Mouse (Mus musculus) WW6 (cell line): ENCODE measurements at regions not wholly inside any gene's neighbourhood (a gene's known extent, or its start where the extent isn't known, plus 50 kb on each side); places are given as distances from the start of the nearest gene placed in this dataset.

Source experiments
- DNase-seq: peaks from one replicate; pipeline ENCODE4 v3.0.0-alpha.2; 2013; ENCODE audit warnings: low read depth, low spot score

DNA sequence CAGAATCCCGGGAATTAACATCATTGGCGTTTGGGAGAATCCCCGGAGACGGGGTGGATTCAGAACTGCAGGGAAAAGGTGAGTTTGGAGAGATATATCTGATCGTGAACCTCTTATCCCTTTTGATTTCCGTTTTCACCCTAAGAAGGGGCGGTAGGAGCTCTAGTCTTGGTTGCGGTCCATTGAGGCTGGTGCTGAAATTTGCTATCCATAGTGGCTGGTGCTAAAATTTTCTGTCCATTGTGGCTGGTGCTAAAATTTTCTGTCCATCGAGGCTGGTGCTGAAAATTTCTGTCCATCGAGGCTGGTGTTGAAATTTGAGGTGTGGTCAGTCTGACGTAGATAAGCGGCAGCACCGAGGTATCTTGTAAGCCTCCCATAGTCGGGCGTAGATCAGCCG lies 834.1 kb upstream of the Snrpn start:
- DNase-seq, result peak; percentile 22

DNA sequence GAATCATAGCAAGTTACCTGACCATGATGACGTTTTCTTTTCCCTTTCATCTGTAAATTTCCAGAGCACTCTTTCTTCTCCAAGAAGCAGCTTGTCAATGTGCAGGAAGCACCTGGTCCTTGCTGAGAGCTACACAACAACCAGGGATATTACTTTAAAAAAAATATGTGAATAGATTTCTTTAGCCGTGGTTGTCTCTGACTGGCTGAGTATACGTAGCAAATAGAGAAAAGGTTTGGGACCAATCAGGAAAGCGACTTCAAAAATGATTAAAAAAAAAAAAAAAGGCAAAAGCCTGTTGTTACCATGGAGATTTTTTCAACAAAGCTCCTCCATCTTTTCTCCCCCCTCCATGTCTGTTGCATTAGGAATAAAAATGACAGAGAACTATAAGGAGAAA lies 821.2 kb upstream of the Snrpn start:
- no peak for DNase-seq

DNA sequence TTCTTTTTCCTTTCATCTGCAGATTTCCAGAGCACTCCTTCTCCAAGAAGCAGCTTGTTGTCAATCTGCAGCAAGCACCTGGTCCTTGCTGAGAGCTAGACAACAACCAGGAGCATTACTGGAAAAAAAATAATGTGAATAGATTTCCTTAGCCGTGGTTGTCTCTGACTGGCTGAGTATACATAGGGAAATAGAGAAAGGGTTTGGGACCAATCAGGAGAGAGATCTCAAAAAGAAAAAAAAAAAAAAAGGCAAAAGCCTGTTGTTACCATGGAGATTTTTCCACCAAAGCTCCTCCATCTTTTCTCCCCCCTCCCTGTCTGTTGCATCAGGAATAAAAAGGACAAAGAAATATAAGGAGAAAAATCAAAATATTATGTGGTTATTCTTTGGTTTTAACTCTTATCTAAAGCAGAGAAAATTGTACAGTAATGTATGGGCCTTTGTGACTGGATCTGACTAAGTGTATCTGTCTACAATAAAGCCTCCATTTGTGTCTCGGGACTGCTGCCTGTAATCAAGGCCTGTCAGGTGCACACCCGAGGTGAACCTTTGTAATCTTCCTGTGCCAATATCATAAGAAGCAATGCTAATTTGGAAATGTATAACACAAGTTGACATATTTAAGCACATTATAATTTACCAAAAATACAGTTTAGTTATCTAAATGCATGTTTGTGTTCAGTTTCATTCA lies 799.9 kb upstream of the Snrpn start:
- DNase-seq, result no peak
